Mouse (Mus musculus): ENCODE measurements around the gene Ostm1. TPM values are rescaled to one million over a fixed set of nuclear protein-coding genes. Genes with fewer than 3 reads are reported as not detected.

The Ostm1 gene
- polyA plus RNA-seq, 1 experiment from 2014 or later = 43.1 TPM

GRCm38 (mm10) chr10:42606757-42607156 is 23.1 kb downstream of the Ostm1 start:
- no peak overlapping the region for H3K4me3 ChIP-seq (replicated peaks; ENCODE audit: low read depth, low read length)
- no peaks in the 10 kb centered on the region for H3K4me1 ChIP-seq (ENCODE audit: control insufficient read depth, insufficient read depth, low read length)
- WGBS = 78% methylated on average over 4 of the region's 4 CpGs
- H3K27ac ChIP-seq (replicated peaks; ENCODE audit: low read depth, low read length) = no peak overlapping the region
- no peaks in the 10 kb centered on the region for H3K36me3 ChIP-seq (ENCODE audit: control insufficient read depth, insufficient read depth, low read length)
- peaks cover 9% of the 10 kb centered on the region; the same call in 1 of the 2 replicates for H3K9me3 ChIP-seq (ENCODE audit: control insufficient read depth, low read length)
- H3K27me3 ChIP-seq (ENCODE audit: control insufficient read depth, insufficient read depth, low read length) = peaks cover 10% of the 10 kb centered on the region; the same call in 1 of the 2 replicates
- DNase-seq = no peak
- no peak overlapping the region for H3K9ac ChIP-seq (replicated peaks; ENCODE audit: low read length)
- ATAC-seq (ENCODE audit: low FRiP score, low TSS enrichment) = no peak
- H3K4me2 ChIP-seq (ENCODE audit: low read length) = no peak overlapping the region

GRCm38 (mm10) chr10:42613075-42613474 is 29.5 kb downstream of the Ostm1 start:
- H3K27me3 ChIP-seq (ENCODE audit: control insufficient read depth, insufficient read depth, low read length) = peaks cover 47% of the 10 kb centered on the region
- 11% methylated on average over 12 of the region's 12 CpGs for WGBS
- H3K4me2 ChIP-seq (ENCODE audit: low read length) = no peak overlapping the region
- no peaks in the 10 kb centered on the region for H3K9me3 ChIP-seq (ENCODE audit: control insufficient read depth, low read length)
- ATAC-seq (ENCODE audit: low FRiP score, low TSS enrichment) (no peak), DNase-seq (peak; percentile 29)
- peaks cover 9% of the 10 kb centered on the region for H3K4me1 ChIP-seq (ENCODE audit: control insufficient read depth, insufficient read depth, low read length)
- no peaks in the 10 kb centered on the region for H3K36me3 ChIP-seq (ENCODE audit: control insufficient read depth, insufficient read depth, low read length)
- H3K9ac ChIP-seq (replicated peaks; ENCODE audit: low read length) = no peak overlapping the region
- H3K27ac ChIP-seq (replicated peaks; ENCODE audit: low read depth, low read length) = no peak overlapping the region
- H3K4me3 ChIP-seq (replicated peaks; ENCODE audit: low read depth, low read length) = no peak overlapping the region

GRCm38 (mm10) chr10:42613639-42614381 is 30.2 kb downstream of the Ostm1 start:
- peaks cover 49% of the 10 kb centered on the region for H3K27me3 ChIP-seq (ENCODE audit: control insufficient read depth, insufficient read depth, low read length)
- H3K9me3 ChIP-seq (ENCODE audit: control insufficient read depth, low read length) = no peaks in the 10 kb centered on the region
- H3K9ac ChIP-seq (replicated peaks; ENCODE audit: low read length) = peak overlapping the region; percentile 47
- DNase-seq = peak; percentile 80
- WGBS = under 1% methylated on average over 40 of the region's 40 CpGs
- H3K36me3 ChIP-seq (ENCODE audit: control insufficient read depth, insufficient read depth, low read length) = no peaks in the 10 kb centered on the region
- H3K4me1 ChIP-seq (ENCODE audit: control insufficient read depth, insufficient read depth, low read length) = peaks cover 9% of the 10 kb centered on the region
- peak; percentile 72 for ATAC-seq (ENCODE audit: low FRiP score, low TSS enrichment)
- H3K4me2 ChIP-seq (ENCODE audit: low read length) = peak overlapping the region; percentile 66
- no peak overlapping the region for H3K27ac ChIP-seq (replicated peaks; ENCODE audit: low read depth, low read length)
- peak overlapping the region; percentile 35 for H3K4me3 ChIP-seq (replicated peaks; ENCODE audit: low read depth, low read length)

- no peak for ATAC-seq (ENCODE audit: low FRiP score, low TSS enrichment)
- no peak overlapping the region for H3K9ac ChIP-seq (replicated peaks; ENCODE audit: low read length)
- peaks cover 50% of the 10 kb centered on the region for H3K27me3 ChIP-seq (ENCODE audit: control insufficient read depth, insufficient read depth, low read length)
- no peak overlapping the region for H3K27ac ChIP-seq (replicated peaks; ENCODE audit: low read depth, low read length)
- no peak for DNase-seq
- H3K9me3 ChIP-seq (ENCODE audit: control insufficient read depth, low read length) = no peaks in the 10 kb centered on the region
- no peak overlapping the region for H3K4me3 ChIP-seq (replicated peaks; ENCODE audit: low read depth, low read length)
- 22% methylated on average over 9 of the region's 9 CpGs for WGBS
- no peak overlapping the region for H3K4me2 ChIP-seq (ENCODE audit: low read length)
- peaks cover 9% of the 10 kb centered on the region for H3K4me1 ChIP-seq (ENCODE audit: control insufficient read depth, insufficient read depth, low read length)
- H3K36me3 ChIP-seq (ENCODE audit: control insufficient read depth, insufficient read depth, low read length) = no peaks in the 10 kb centered on the region
These were observed 31.1 kb downstream of the Ostm1 start for GRCm38 (mm10) chr10:42614766-42615165.

- WGBS = 33% methylated on average over 2 of the region's 2 CpGs
- H3K27me3 ChIP-seq (ENCODE audit: control insufficient read depth, insufficient read depth, low read length) = peaks cover 41% of the 10 kb centered on the region
- no peak overlapping the region for H3K27ac ChIP-seq (replicated peaks; ENCODE audit: low read depth, low read length)
- no peaks in the 10 kb centered on the region for H3K36me3 ChIP-seq (ENCODE audit: control insufficient read depth, insufficient read depth, low read length)
- H3K9ac ChIP-seq (replicated peaks; ENCODE audit: low read length) = no peak overlapping the region
- no peak overlapping the region for H3K4me2 ChIP-seq (ENCODE audit: low read length)
- no peaks in the 10 kb centered on the region for H3K9me3 ChIP-seq (ENCODE audit: control insufficient read depth, low read length)
- ATAC-seq (ENCODE audit: low FRiP score, low TSS enrichment) (no peak), DNase-seq (no peak)
- H3K4me1 ChIP-seq (ENCODE audit: control insufficient read depth, insufficient read depth, low read length) = peaks cover 7% of the 10 kb centered on the region
- H3K4me3 ChIP-seq (replicated peaks; ENCODE audit: low read depth, low read length) = no peak overlapping the region
These were observed 34.7 kb downstream of the Ostm1 start for GRCm38 (mm10) chr10:42618291-42618690.

- peaks cover 48% of the 10 kb centered on the region for H3K27me3 ChIP-seq (ENCODE audit: control insufficient read depth, insufficient read depth, low read length)
These were observed 42.3 kb downstream of the Ostm1 start for GRCm38 (mm10) chr10:42625907-42626306.

GRCm38 (mm10) chr10:42630596-42631355 is 47.2 kb downstream of the Ostm1 start:
- DNase-seq = peak; percentile 72
- peaks cover 67% of the 10 kb centered on the region for H3K27me3 ChIP-seq (ENCODE audit: control insufficient read depth, insufficient read depth, low read length)

More at GRCm38 (mm10) chr10:42625907-42626306, 42.3 kb downstream of the Ostm1 start:
- no peak overlapping the region for H3K27ac ChIP-seq (replicated peaks; ENCODE audit: low read depth, low read length)
- no peak overlapping the region for H3K9ac ChIP-seq (replicated peaks; ENCODE audit: low read length)
- no peak overlapping the region for H3K4me2 ChIP-seq (ENCODE audit: low read length)
- H3K9me3 ChIP-seq (ENCODE audit: control insufficient read depth, low read length) = no peaks in the 10 kb centered on the region
- H3K4me3 ChIP-seq (replicated peaks; ENCODE audit: low read depth, low read length) = no peak overlapping the region
- no peak for ATAC-seq (ENCODE audit: low FRiP score, low TSS enrichment)
- no peaks in the 10 kb centered on the region; the same call in 1 of the 2 replicates for H3K4me1 ChIP-seq (ENCODE audit: control insufficient read depth, insufficient read depth, low read length)
- WGBS = 88% methylated on average over 2 of the region's 2 CpGs
- H3K36me3 ChIP-seq (ENCODE audit: control insufficient read depth, insufficient read depth, low read length) = no peaks in the 10 kb centered on the region
- no peak for DNase-seq

GRCm38 (mm10) chr10:42631754-42632452 is 48.3 kb downstream of the Ostm1 start:
- no peaks in the 10 kb centered on the region for H3K36me3 ChIP-seq (ENCODE audit: control insufficient read depth, insufficient read depth, low read length)
- H3K9me3 ChIP-seq (ENCODE audit: control insufficient read depth, low read length) = no peaks in the 10 kb centered on the region
- peaks cover 76% of the 10 kb centered on the region for H3K27me3 ChIP-seq (ENCODE audit: control insufficient read depth, insufficient read depth, low read length)
- H3K4me2 ChIP-seq (ENCODE audit: low read length) = peak overlapping the region; percentile 58
- DNase-seq (peak; percentile 45), ATAC-seq (ENCODE audit: low FRiP score, low TSS enrichment) (no peak)
- peak overlapping the region; percentile 30 for H3K4me3 ChIP-seq (replicated peaks; ENCODE audit: low read depth, low read length)
- H3K4me1 ChIP-seq (ENCODE audit: control insufficient read depth, insufficient read depth, low read length) = peaks cover 43% of the 10 kb centered on the region
- H3K27ac ChIP-seq (replicated peaks; ENCODE audit: low read depth, low read length) = no peak overlapping the region
- WGBS = under 1% methylated on average over 40 of the region's 42 CpGs
- no peak overlapping the region; the same call in 1 of the 2 replicates for H3K9ac ChIP-seq (replicated peaks; ENCODE audit: low read length)

More at GRCm38 (mm10) chr10:42630596-42631355, 47.2 kb downstream of the Ostm1 start:
- no peak overlapping the region for H3K27ac ChIP-seq (replicated peaks; ENCODE audit: low read depth, low read length)
- H3K4me2 ChIP-seq (ENCODE audit: low read length) = peak overlapping the region; percentile 58; the same call in 1 of the 2 replicates
- H3K9ac ChIP-seq (replicated peaks; ENCODE audit: low read length) = no peak overlapping the region
- H3K9me3 ChIP-seq (ENCODE audit: control insufficient read depth, low read length) = no peaks in the 10 kb centered on the region
- no peak overlapping the region for H3K4me3 ChIP-seq (replicated peaks; ENCODE audit: low read depth, low read length)
- no peaks in the 10 kb centered on the region for H3K36me3 ChIP-seq (ENCODE audit: control insufficient read depth, insufficient read depth, low read length)
- H3K4me1 ChIP-seq (ENCODE audit: control insufficient read depth, insufficient read depth, low read length) = peaks cover 37% of the 10 kb centered on the region
- no peak for ATAC-seq (ENCODE audit: low FRiP score, low TSS enrichment)
- WGBS = 3% methylated on average over 19 of the region's 19 CpGs

All from midbrain, embryonic 14.5 days (tissue).